Mouse (Mus musculus) thymus, adult 2 months (tissue): ENCODE measurements around the gene Gm14226.

ENCODE experiments used
- CTCF ChIP-seq: fragments of 200-500 bp; IDR thresholded peaks from 2 replicates; pipeline ENCODE4 v1.5.1; 2012; ENCODE audit warnings: mild to moderate bottlenecking, control low read depth, low read length, moderate library complexity, borderline replicate concordance; ENCODE audit not compliant: control insufficient read depth, poor library complexity, insufficient read depth; ENCODE audit errors: extremely low read depth
- POLR2A ChIP-seq: fragments of 200-500 bp; IDR thresholded peaks from 2 replicates; pipeline ENCODE4 v1.6.1; 2012; ENCODE audit warnings: mild to moderate bottlenecking, low read length, control low read depth, moderate library complexity; ENCODE audit not compliant: control insufficient read depth, poor library complexity, insufficient read depth; ENCODE audit errors: extremely low read depth

DNA sequence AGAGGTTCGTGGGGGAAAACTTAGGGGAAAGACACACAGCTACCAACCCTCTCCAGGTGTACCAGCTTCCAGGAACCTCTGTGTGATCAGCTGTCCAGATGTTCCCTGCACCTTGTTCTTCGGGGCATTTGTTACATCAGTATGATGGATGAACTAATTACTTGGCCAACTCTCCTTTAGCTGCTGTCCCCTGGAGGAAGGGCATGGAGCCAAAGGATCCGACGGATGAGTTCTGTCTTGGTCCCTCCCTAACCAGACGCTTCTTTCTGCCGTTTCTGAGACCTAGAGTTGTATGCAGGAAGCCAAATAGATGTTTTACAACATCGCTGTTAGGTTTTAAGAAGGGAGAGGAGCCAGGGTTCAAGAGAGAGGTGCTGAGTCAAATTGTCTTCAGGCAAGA lies 12.8 kb downstream of the Gm14226 start:
- TF ChIP-seq CTCF, result no peak
- TF ChIP-seq POLR2A, result no peak
